Mouse (Mus musculus) forebrain, embryonic 12.5 days (tissue): ENCODE measurements at regions not wholly inside any gene's neighbourhood (a gene's known extent, or its start where the extent isn't known, plus 50 kb on each side); places are given as distances from the start of the nearest gene placed in this dataset.
A peak's percentile ranks its signal among the peaks of the same experiment; 100 is the strongest.

Experiments used
- ATAC-seq: fragments of 200-750 bp; cut with Nextera tagmentation; 2 replicates; pipeline ENCODE4 v1.8.0; 2017; ENCODE audit warnings: moderate TSS enrichment; ENCODE audit not compliant: low FRiP score
- H3K27ac ChIP-seq: fragments of 300-500 bp; sonication (generic); 2 replicates; pipeline ENCODE4 v1.5.1; 2016; ENCODE audit warnings: mild to moderate bottlenecking
- H3K27me3 ChIP-seq: fragments of 300-500 bp; sonication (generic); 2 replicates; pipeline ENCODE4 v1.6.1; 2016; ENCODE audit warnings: mild to moderate bottlenecking
- H3K36me3 ChIP-seq: fragments of 300-500 bp; sonication (generic); replicated peaks from 2 replicates; pipeline ENCODE4 v1.6.1; 2016; ENCODE audit warnings: mild to moderate bottlenecking
- H3K4me1 ChIP-seq: fragments of 300-500 bp; sonication (generic); 2 replicates; pipeline ENCODE4 v1.6.1; 2016
- H3K4me2 ChIP-seq: fragments of 300-500 bp; sonication (generic); 2 replicates; pipeline ENCODE4 v1.6.1; 2016; ENCODE audit warnings: mild to moderate bottlenecking, moderate library complexity
- H3K4me3 ChIP-seq: fragments of 300-500 bp; sonication (generic); replicated peaks from 2 replicates; pipeline ENCODE4 v1.5.1; 2016; ENCODE audit warnings: mild to moderate bottlenecking
- H3K9ac ChIP-seq: fragments of 300-500 bp; sonication (generic); 2 replicates; pipeline ENCODE4 v1.6.1; 2016; ENCODE audit warnings: mild to moderate bottlenecking
- H3K9me3 ChIP-seq: fragments of 300-500 bp; sonication (generic); 2 replicates; pipeline ENCODE4 v1.6.1; 2016
- WGBS: fragments of 180-500 bp; shearing (Covaris S2); methylation state at CpG from one replicate; pipeline ENCODE4 v1.1.7; 2016; 5-methylcytosine and 5-hydroxymethylcytosine counted together

GRCm38 (mm10) chr2:148107607-148108115 is 60.9 kb upstream of the Foxa2 start:
- Histone ChIP-seq H3K4me3 (no peak overlapping the region), H3K36me3 (no peaks in the 10 kb centered on the region), H3K4me2 (no peak overlapping the region), H3K9ac (no peak overlapping the region), H3K4me1 (no peaks in the 10 kb centered on the region), H3K27ac (no peak overlapping the region), H3K27me3 (no peaks in the 10 kb centered on the region), H3K9me3 (no peaks in the 10 kb centered on the region)
- WGBS = 62% methylated on average over 5 of the region's 5 CpGs
- no peak for ATAC-seq

GRCm38 (mm10) chr2:148110149-148110548 is 63.4 kb upstream of the Foxa2 start:
- ATAC-seq = no peak
- Histone ChIP-seq H3K9me3 (no peaks in the 10 kb centered on the region), H3K4me2 (no peak overlapping the region), H3K36me3 (no peaks in the 10 kb centered on the region), H3K9ac (no peak overlapping the region), H3K27me3 (no peaks in the 10 kb centered on the region), H3K4me3 (no peak overlapping the region), H3K27ac (no peak overlapping the region), H3K4me1 (no peaks in the 10 kb centered on the region)
- WGBS = 47% methylated on average over 2 of the region's 2 CpGs

GRCm38 (mm10) chr2:148111889-148112288 is 65.1 kb upstream of the Foxa2 start:
- Histone ChIP-seq H3K9me3 (no peaks in the 10 kb centered on the region), H3K27ac (no peak overlapping the region), H3K4me1 (no peaks in the 10 kb centered on the region), H3K9ac (no peak overlapping the region), H3K4me2 (peak overlapping the region; percentile 17; the same call in 1 of the 2 replicates), H3K4me3 (no peak overlapping the region), H3K27me3 (no peaks in the 10 kb centered on the region), H3K36me3 (no peaks in the 10 kb centered on the region)
- ATAC-seq = 0 out of 2 replicates have a peak, but pooled peaks have one; percentile 37
- 23% methylated on average over 10 of the region's 10 CpGs for WGBS

- WGBS = 57% methylated on average over 2 of the region's 2 CpGs
- no peaks in the 10 kb centered on the region for H3K9me3 ChIP-seq
- H3K36me3 ChIP-seq = no peaks in the 10 kb centered on the region
- H3K4me2 ChIP-seq = no peak overlapping the region
- ATAC-seq = no peak
- H3K4me3 ChIP-seq = no peak overlapping the region
- no peak overlapping the region for H3K27ac ChIP-seq
- H3K4me1 ChIP-seq = no peaks in the 10 kb centered on the region
- no peaks in the 10 kb centered on the region for H3K27me3 ChIP-seq
- H3K9ac ChIP-seq = no peak overlapping the region
Measured at GRCm38 (mm10) chr2:148113184-148113583, 66.4 kb upstream of the Foxa2 start.

- H3K4me1 ChIP-seq = no peaks in the 10 kb centered on the region
- no peaks in the 10 kb centered on the region for H3K27me3 ChIP-seq
- peak; percentile 90 for ATAC-seq
- H3K36me3 ChIP-seq = no peaks in the 10 kb centered on the region
- H3K9ac ChIP-seq = no peak overlapping the region
- H3K27ac ChIP-seq = no peak overlapping the region
- no peak overlapping the region for H3K4me2 ChIP-seq
- WGBS = 24% methylated on average over 4 of the region's 4 CpGs
- no peaks in the 10 kb centered on the region for H3K9me3 ChIP-seq
- no peak overlapping the region for H3K4me3 ChIP-seq
Measured at GRCm38 (mm10) chr2:148114600-148114999, 67.8 kb upstream of the Foxa2 start.

- Histone ChIP-seq H3K9ac (no peak overlapping the region), H3K36me3 (no peaks in the 10 kb centered on the region)
- WGBS = 79% methylated on average over 3 of the region's 3 CpGs
Measured at GRCm38 (mm10) chr2:148116033-148116790, 69.4 kb upstream of the Foxa2 start.

GRCm38 (mm10) chr2:148117420-148117819 is 70.7 kb upstream of the Foxa2 start:
- H3K9ac ChIP-seq = no peak overlapping the region
- WGBS = 60% methylated on average over 2 of the region's 2 CpGs
- no peaks in the 10 kb centered on the region for H3K9me3 ChIP-seq
- H3K27ac ChIP-seq = no peak overlapping the region
- H3K27me3 ChIP-seq = no peaks in the 10 kb centered on the region
- ATAC-seq = no peak
- H3K4me3 ChIP-seq = no peak overlapping the region
- no peaks in the 10 kb centered on the region for H3K4me1 ChIP-seq
- no peak overlapping the region for H3K4me2 ChIP-seq
- no peaks in the 10 kb centered on the region for H3K36me3 ChIP-seq

More at GRCm38 (mm10) chr2:148116033-148116790, 69.4 kb upstream of the Foxa2 start:
- no peaks in the 10 kb centered on the region for H3K9me3 ChIP-seq
- no peak overlapping the region for H3K27ac ChIP-seq
- H3K4me3 ChIP-seq = no peak overlapping the region
- no peaks in the 10 kb centered on the region for H3K4me1 ChIP-seq
- H3K4me2 ChIP-seq = no peak overlapping the region
- ATAC-seq = no peak
- no peaks in the 10 kb centered on the region for H3K27me3 ChIP-seq

GRCm38 (mm10) chr2:148121885-148122876 is 75.4 kb upstream of the Foxa2 start:
- no peaks in the 10 kb centered on the region for H3K36me3 ChIP-seq
- H3K4me3 ChIP-seq = no peak overlapping the region
- no peaks in the 10 kb centered on the region for H3K9me3 ChIP-seq
- no peak overlapping the region for H3K4me2 ChIP-seq
- ATAC-seq = peak; percentile 55; the same call in 1 of the 2 replicates
- H3K27ac ChIP-seq = no peak overlapping the region
- H3K27me3 ChIP-seq = no peaks in the 10 kb centered on the region
- H3K4me1 ChIP-seq = no peaks in the 10 kb centered on the region
- no peak overlapping the region for H3K9ac ChIP-seq
- WGBS = 39% methylated on average over 13 of the region's 13 CpGs

GRCm38 (mm10) chr2:148123780-148124179 is 77.0 kb upstream of the Foxa2 start:
- Histone ChIP-seq H3K4me3 (no peak overlapping the region), H3K27me3 (no peaks in the 10 kb centered on the region), H3K4me2 (no peak overlapping the region), H3K9ac (no peak overlapping the region), H3K36me3 (no peaks in the 10 kb centered on the region), H3K9me3 (no peaks in the 10 kb centered on the region), H3K4me1 (no peaks in the 10 kb centered on the region), H3K27ac (no peak overlapping the region)
- 58% methylated on average over 3 of the region's 3 CpGs for WGBS
- ATAC-seq = no peak

- no peaks in the 10 kb centered on the region for H3K4me1 ChIP-seq
- no peak overlapping the region for H3K4me2 ChIP-seq
- H3K9ac ChIP-seq = no peak overlapping the region
- H3K27me3 ChIP-seq = no peaks in the 10 kb centered on the region
- 83% methylated on average over 1 of the region's 1 CpGs for WGBS
- H3K4me3 ChIP-seq = no peak overlapping the region
- H3K36me3 ChIP-seq = no peaks in the 10 kb centered on the region
- H3K9me3 ChIP-seq = no peaks in the 10 kb centered on the region
- no peak overlapping the region for H3K27ac ChIP-seq
- no peak for ATAC-seq
Measured at GRCm38 (mm10) chr2:148133811-148134210, 87.0 kb upstream of the Foxa2 start.

- Histone ChIP-seq H3K4me2 (no peak overlapping the region), H3K9ac (no peak overlapping the region), H3K27me3 (no peaks in the 10 kb centered on the region), H3K4me1 (no peaks in the 10 kb centered on the region), H3K36me3 (no peaks in the 10 kb centered on the region), H3K27ac (no peak overlapping the region), H3K4me3 (no peak overlapping the region), H3K9me3 (no peaks in the 10 kb centered on the region)
- no peak for ATAC-seq
- WGBS = 82% methylated on average over 4 of the region's 4 CpGs
Measured at GRCm38 (mm10) chr2:148141936-148142335, 95.2 kb upstream of the Foxa2 start.

GRCm38 (mm10) chr2:148144816-148145215 is 98.0 kb upstream of the Foxa2 start:
- no peak for ATAC-seq
- no peak overlapping the region for H3K9ac ChIP-seq
- H3K27ac ChIP-seq = no peak overlapping the region
- H3K27me3 ChIP-seq = no peaks in the 10 kb centered on the region
- no peaks in the 10 kb centered on the region for H3K36me3 ChIP-seq
- H3K9me3 ChIP-seq = no peaks in the 10 kb centered on the region
- H3K4me2 ChIP-seq = no peak overlapping the region
- WGBS = 50% methylated on average over 1 of the region's 1 CpGs
- H3K4me1 ChIP-seq = no peaks in the 10 kb centered on the region
- no peak overlapping the region for H3K4me3 ChIP-seq
